Mouse (Mus musculus) adrenal gland, postnatal 0 days (tissue): Measurements from ENCODE around the gene Adgrf1. TPM values are rescaled to one million over a fixed set of nuclear protein-coding genes. Genes with fewer than 3 reads are reported as not detected.

Experiments
- polyA plus RNA-seq: library from polyadenylated mRNA; unstranded; fragments of >200 nt; fragmentation: Nextera tagmentation; extraction: Ambion mirVana; gene quantifications from 2 replicates; pipeline ENCODE4 v1.2.1, GENCODE M21; 2015

Adgrf1 gene
- 0.03 TPM in 1 of 2 replicates, not detected in the other for polyA plus RNA-seq

DNA sequence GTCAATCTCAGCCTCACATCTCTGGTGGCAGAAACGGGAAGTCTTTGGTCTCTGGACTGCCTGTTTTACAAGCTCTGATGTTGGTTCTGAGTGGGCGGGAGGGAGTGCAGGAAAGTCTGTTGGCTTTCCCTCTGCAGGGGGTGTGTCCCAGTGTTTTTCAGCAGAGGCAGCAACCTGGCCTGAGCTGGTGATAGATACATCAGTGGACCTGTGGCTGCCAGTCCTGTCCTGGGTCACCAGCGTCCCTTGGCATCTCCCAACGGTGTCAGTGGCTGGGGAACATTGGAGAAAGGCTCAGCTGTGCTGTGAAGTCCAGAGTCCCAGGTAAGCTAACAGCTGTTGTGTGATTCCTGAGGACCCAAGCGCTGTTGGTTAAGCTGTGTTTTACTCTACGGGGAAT, at the start of gene Adgrf1:
TSS of gene Adgrf1 (plus strand) at position 169 of the 400 bp plus-strand sequence.

DNA sequence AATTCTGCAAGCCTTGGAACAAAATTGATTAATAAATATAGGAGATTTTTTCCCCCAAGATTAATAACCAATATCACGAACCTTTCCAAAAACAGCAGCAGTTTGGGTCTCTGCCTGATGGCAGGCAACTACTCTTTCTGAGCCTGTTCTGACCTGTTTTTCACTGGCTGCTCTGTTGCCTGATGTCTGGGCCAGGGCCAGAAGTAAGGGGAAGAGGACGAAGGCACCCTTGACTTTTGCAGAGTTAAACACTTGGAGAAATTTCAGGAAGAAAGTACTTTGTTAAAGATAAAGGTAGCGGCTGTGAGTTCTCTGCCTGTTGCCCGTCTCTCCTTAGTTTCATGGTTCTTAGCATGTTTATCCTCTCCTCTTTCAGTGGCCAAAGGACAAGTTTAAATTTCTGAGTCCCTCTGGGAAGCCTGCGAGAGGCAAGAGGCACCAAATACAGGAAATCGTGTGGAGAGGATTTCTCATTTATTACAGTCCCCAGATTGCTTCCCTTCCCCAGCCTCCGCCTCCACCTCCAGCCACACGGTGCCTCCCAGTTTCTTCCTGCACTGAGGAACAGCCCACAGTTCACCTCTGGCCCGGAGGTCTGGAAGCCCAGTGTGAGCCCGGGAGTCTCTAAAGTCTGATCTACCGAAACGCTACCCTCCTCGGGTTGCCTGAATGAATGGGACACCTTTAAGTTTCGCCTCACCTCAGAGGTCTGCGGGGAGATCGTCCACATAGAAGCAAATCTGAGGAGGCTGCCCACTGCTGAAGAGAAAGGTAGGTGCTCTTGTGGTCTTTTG, 89.9 kb downstream of the Adgrf1 start, which contains the start of gene Adgrf5:
TSS of gene Adgrf5 (plus strand) at position 626 of the 794 bp plus-strand sequence.

Other genes with a start within 250 kb of the Adgrf1 start
- 5.8 and 10.3 TPM in 2 replicates for gene Adgrf5, start 90.1 kb downstream of the Adgrf1 start, polyA plus RNA-seq
- 0.46 and 0.68 TPM in 2 replicates for gene Mep1a, start 232.5 kb downstream of the Adgrf1 start, polyA plus RNA-seq